ENCODE assay signal across 16 mouse cellular contexts in genomic region chr2:53102901-53103300, GRCm38 (mm10).
"Had no signal": no experiment of that assay in that cellular context is flagged by ENCODE, and none has a peak within 500 bp of the region (broad histone marks: within the 10 kb centered on the region; RNA-seq: fewer than 3 reads in every experiment).

No protein-coding gene starts in this region.

- DNase-seq: lung, postnatal 14 days; lung, postnatal 36 days; right cerebral cortex, postnatal 14 days; thymus, adult 2 months; thymus, postnatal 25 days; thymus, postnatal 4 days had no signal

- H3K4me2 ChIP-seq: lung, embryonic 15.5 days; midbrain, embryonic 11.5 days; midbrain, embryonic 13.5 days; midbrain, embryonic 15.5 days; neural tube, embryonic 12.5 days; stomach, embryonic 15.5 days had no signal

- H3K4me1 ChIP-seq: megakaryocyte, embryonic 14.5 days; midbrain, embryonic 13.5 days; midbrain, embryonic 15.5 days; neural tube, embryonic 12.5 days; stomach, embryonic 15.5 days had no signal

- H3K36me3 ChIP-seq: lung, embryonic 15.5 days had no signal

- H3K4me3 ChIP-seq: lung, embryonic 15.5 days; megakaryocyte, embryonic 14.5 days; midbrain, embryonic 13.5 days; midbrain, embryonic 15.5 days; neural tube, embryonic 12.5 days; stomach, embryonic 15.5 days had no signal

- H3K27me3 ChIP-seq: lung, embryonic 15.5 days; midbrain, embryonic 13.5 days; midbrain, embryonic 15.5 days; neural tube, embryonic 12.5 days; stomach, embryonic 15.5 days had no signal

- ATAC-seq: lung, postnatal 0 days; midbrain, embryonic 13.5 days; midbrain, embryonic 15.5 days had no signal

- H3K9ac ChIP-seq: lung, embryonic 15.5 days; midbrain, embryonic 13.5 days; midbrain, embryonic 15.5 days; neural tube, embryonic 12.5 days; stomach, embryonic 15.5 days had no signal

- H3K27ac ChIP-seq: lung, embryonic 15.5 days; macrophage; midbrain, embryonic 13.5 days; midbrain, embryonic 15.5 days; neural tube, embryonic 12.5 days; stomach, embryonic 15.5 days; stomach, postnatal 0 days had no signal

- H3K9me3 ChIP-seq: lung, embryonic 15.5 days; megakaryocyte, embryonic 14.5 days; midbrain, embryonic 13.5 days; midbrain, embryonic 15.5 days; neural tube, embryonic 12.5 days; stomach, embryonic 15.5 days had no signal
